Mouse (Mus musculus) liver, postnatal 0 days (tissue): Measurements from ENCODE around the gene Gcg. TPM values are rescaled to one million over a fixed set of nuclear protein-coding genes. Genes with fewer than 3 reads are reported as not detected.

Source experiments
- ATAC-seq: fragments of 200-750 bp; cut with Nextera tagmentation; 2 replicates; pipeline ENCODE4 v1.8.0; 2017; ENCODE audit warnings: mild to moderate bottlenecking, moderate library complexity
- DNase-seq: peaks from one replicate; pipeline ENCODE4 v3.0.0-alpha.2; 2016
- H3K27ac ChIP-seq: fragments of 300-500 bp; sonication (generic); 2 replicates; pipeline ENCODE4 v1.5.1; 2014; ENCODE audit warnings: antibody characterized with exemption, moderate library complexity, mild to moderate bottlenecking, low read depth
- H3K27me3 ChIP-seq: fragments of 300-500 bp; sonication (generic); 2 replicates; pipeline ENCODE4 v1.6.1; 2014; ENCODE audit warnings: low read length, control low read depth, mixed read lengths; ENCODE audit not compliant: insufficient read depth
- H3K36me3 ChIP-seq: fragments of 300-500 bp; sonication (generic); replicated peaks from 2 replicates; pipeline ENCODE4 v1.6.1; 2014; ENCODE audit warnings: mild to moderate bottlenecking, control low read depth, low read length, moderate library complexity, mixed read lengths; ENCODE audit not compliant: insufficient read depth
- H3K4me1 ChIP-seq: fragments of 300-500 bp; sonication (generic); 2 replicates; pipeline ENCODE4 v1.6.1; 2014; ENCODE audit warnings: antibody characterized with exemption, mild to moderate bottlenecking, control low read depth; ENCODE audit not compliant: insufficient read depth
- H3K4me2 ChIP-seq: fragments of 300-500 bp; sonication (generic); 2 replicates; pipeline ENCODE4 v1.6.1; 2014; ENCODE audit warnings: low read depth, mild to moderate bottlenecking, low read length, moderate library complexity, mixed read lengths
- H3K4me3 ChIP-seq: fragments of 300-500 bp; sonication (generic); 2 replicates; pipeline ENCODE4 v1.5.1; 2014; ENCODE audit warnings: low read depth, low read length
- H3K9ac ChIP-seq: fragments of 300-500 bp; sonication (generic); replicated peaks from 2 replicates; pipeline ENCODE4 v1.6.1; 2014; ENCODE audit warnings: mild to moderate bottlenecking, moderate library complexity
- H3K9me3 ChIP-seq: fragments of 300-500 bp; sonication (generic); 2 replicates; pipeline ENCODE4 v1.6.1; 2016; ENCODE audit warnings: mild to moderate bottlenecking, control low read depth, low read length, mixed read lengths
- CTCF ChIP-seq: sonication (generic); IDR thresholded peaks from 2 replicates; pipeline ENCODE4 v1.5.1; 2016; ENCODE audit warnings: antibody characterized with exemption, low read depth
- EP300 ChIP-seq: IDR thresholded peaks from 2 replicates; pipeline ENCODE4 v1.6.1; 2016; ENCODE audit warnings: antibody characterized with exemption, low read depth, mild to moderate bottlenecking
- WGBS: fragments of 180-500 bp; shearing (Covaris S2); extraction: QIAGEN DNeasy Blood & Tissue Kit; methylation state at CpG from one replicate; pipeline ENCODE4 v1.1.7; 2014; ENCODE audit not compliant: insufficient replicate concordance; 5-methylcytosine and 5-hydroxymethylcytosine counted together
- polyA plus RNA-seq: library from polyadenylated mRNA; unstranded; fragments of >200 nt; fragmentation: Nextera tagmentation; extraction: Ambion mirVana; gene quantifications from 2 replicates; pipeline ENCODE4 v1.2.1, GENCODE M21; 2015

Gene Gcg
- polyA plus RNA-seq, 1 experiment from 2014 or later, result not detected

DNA sequence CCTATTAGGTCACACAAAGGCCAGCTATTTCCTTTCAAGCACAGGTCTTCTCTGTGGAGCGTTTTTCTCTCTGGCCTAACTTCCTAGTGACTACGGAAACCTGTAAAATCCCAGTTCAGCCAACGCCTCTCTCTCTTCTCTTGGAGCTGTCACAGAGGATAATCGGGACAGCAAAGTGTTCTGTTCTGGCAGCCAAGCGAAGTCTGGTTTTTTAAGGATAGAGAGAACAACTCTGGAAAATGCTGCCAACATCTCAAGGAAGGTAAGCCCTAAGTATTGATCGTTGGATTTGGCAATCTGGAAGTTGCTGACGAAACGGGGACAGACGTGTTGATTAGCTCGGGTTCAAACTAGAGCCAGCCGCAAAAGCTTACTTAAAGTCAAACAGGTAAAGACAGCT lies 28.5 kb downstream of the Gcg start:
- WGBS, result 77% methylated on average over 11 of the region's 11 CpGs
- H3K27ac ChIP-seq, result no peak overlapping the region

DNA sequence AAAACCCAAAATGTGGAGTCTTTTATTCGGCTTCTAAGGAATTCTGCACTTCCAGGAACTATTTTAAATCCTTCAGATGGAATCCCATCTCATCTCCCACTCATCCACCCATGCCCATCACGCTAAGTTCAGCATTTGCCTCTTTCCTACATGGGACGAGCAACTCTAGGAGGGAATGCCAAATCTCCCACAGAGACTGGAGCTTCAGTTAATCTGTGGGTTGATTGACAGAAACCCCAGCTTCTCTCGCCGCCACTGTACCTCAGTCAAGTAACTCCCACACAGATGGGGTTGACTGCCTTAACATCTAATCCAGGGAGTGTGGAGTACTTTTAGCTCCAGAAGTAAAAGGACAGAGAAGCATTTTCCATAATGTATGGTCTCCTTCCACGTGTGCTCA lies 29.4 kb downstream of the Gcg start:
- H3K27me3 ChIP-seq, result no peaks in the 10 kb centered on the region
- no peak overlapping the region for H3K9ac ChIP-seq
- DNase-seq, result no peak
- H3K4me3 ChIP-seq, result no peak overlapping the region
- ATAC-seq, result no peak
- TF ChIP-seq EP300 (no peak), CTCF (no peak)
- H3K36me3 ChIP-seq, result no peaks in the 10 kb centered on the region
- WGBS, result 71% methylated on average over 6 of the region's 6 CpGs
- no peak overlapping the region for H3K4me2 ChIP-seq
- H3K4me1 ChIP-seq, result no peaks in the 10 kb centered on the region
- no peaks in the 10 kb centered on the region for H3K9me3 ChIP-seq
- H3K27ac ChIP-seq, result no peak overlapping the region

More for the DNA sequence above, 28.5 kb downstream of the Gcg start:
- TF ChIP-seq CTCF (no peak), EP300 (no peak)
- peaks cover 2% of the 10 kb centered on the region; the same call in 1 of the 2 replicates for H3K4me1 ChIP-seq
- no peak for ATAC-seq
- H3K36me3 ChIP-seq, result no peaks in the 10 kb centered on the region
- no peak for DNase-seq
- H3K4me2 ChIP-seq, result no peak overlapping the region
- H3K9me3 ChIP-seq, result no peaks in the 10 kb centered on the region
- H3K4me3 ChIP-seq, result no peak overlapping the region
- no peak overlapping the region for H3K9ac ChIP-seq
- no peaks in the 10 kb centered on the region for H3K27me3 ChIP-seq

DNA sequence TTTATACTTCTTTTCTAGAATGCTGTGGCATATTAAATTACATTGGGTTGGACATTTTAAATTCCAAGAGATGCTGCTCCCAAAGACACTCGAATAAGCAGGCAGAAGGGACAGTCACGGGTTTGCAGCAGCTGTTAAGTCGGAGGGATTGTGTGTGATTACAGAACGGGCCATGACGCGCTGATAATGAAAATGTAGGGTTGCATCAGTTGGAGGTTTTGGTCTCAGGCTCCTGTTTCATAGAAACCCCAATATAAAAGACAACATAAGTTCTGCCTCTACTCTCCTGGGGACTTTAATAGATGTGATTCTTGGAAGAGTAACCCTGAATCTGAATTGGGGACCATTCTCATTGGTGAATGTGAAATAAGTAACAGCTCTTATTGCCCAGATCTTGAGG lies 33.1 kb downstream of the Gcg start:
- H3K9me3 ChIP-seq, result no peaks in the 10 kb centered on the region
- H3K4me2 ChIP-seq, result no peak overlapping the region
- no peak overlapping the region for H3K9ac ChIP-seq
- no peaks in the 10 kb centered on the region for H3K4me1 ChIP-seq
- H3K4me3 ChIP-seq, result no peak overlapping the region
- no peak overlapping the region for H3K27ac ChIP-seq
- no peaks in the 10 kb centered on the region for H3K27me3 ChIP-seq
- ATAC-seq, result no peak
- no peak for DNase-seq
- 66% methylated on average over 6 of the region's 6 CpGs for WGBS
- TF ChIP-seq CTCF, result no peak
- H3K36me3 ChIP-seq, result no peaks in the 10 kb centered on the region

DNA sequence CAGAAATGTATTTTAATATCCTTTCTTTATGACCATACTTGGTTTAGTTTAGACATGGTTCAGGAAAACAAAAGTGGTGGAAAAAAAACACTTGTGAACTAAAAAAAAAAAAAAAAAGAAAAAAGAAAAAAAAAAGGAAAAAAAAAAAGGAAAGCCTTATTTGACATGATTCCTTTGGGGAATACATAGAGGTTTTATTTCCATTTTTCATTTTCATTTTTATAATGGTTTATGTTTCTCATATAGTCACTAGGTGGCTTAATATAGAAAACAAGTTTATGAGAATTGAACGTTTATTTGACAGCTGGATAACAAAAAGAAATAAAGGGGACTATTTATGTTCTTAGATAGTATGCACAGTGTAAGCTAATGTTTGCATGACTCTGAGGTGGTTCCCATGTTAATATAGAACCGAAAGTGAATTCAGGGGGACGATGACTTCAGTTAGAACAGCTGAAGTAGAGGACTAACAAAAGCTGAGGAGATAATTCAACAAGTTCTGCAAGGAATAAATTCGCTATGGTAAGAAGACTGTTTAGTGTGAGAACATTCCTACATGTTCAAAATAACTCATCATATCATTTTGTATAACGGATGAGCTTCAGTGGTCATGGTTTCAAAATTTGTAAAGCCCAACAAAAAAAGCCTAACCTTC lies 33.6 kb downstream of the Gcg start:
- ATAC-seq (no peak), DNase-seq (no peak)
- H3K4me3 ChIP-seq, result no peak overlapping the region
- H3K9me3 ChIP-seq, result no peaks in the 10 kb centered on the region
- H3K4me1 ChIP-seq, result no peaks in the 10 kb centered on the region
- H3K27me3 ChIP-seq, result no peaks in the 10 kb centered on the region
- H3K27ac ChIP-seq, result no peak overlapping the region
- no peak overlapping the region for H3K4me2 ChIP-seq
- H3K9ac ChIP-seq, result no peak overlapping the region
- H3K36me3 ChIP-seq, result no peaks in the 10 kb centered on the region
- TF ChIP-seq EP300 (no peak), CTCF (no peak)
- WGBS, result 74% methylated on average over 5 of the region's 5 CpGs

DNA sequence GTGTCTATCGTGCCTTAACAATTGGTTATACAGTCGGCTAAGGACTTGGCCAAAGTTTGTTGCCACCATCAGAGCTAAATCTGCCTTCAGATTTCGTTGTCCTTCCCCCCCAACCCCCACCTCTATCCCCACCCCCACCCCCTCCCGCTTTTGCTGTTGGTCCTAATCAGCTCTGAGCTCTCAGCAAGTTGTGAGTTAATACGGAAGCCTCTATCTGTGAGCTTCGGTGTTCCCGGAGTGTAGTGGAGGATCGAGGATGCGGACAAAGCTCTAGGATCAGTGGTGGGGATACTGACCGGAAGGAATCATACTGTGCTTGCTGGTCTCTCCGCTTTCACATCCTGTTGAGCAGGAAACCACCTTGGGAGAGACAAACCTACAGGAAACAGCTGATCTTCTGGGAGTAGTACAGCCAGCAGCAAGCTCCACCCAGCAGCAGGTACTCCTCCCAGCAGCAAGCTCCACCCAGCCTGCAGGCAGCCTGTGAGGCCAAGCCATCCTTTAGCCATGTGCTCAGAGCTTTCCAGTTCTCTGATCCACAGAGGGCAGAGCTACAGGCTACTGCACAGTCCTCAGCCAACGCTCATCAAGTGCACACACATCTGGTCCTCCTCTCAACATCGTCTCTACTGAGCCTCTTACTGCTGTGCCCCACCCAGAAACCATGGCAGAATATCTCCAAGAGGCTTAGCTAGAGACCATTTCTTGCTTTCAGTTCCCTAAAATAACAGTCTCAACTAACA lies 42.5 kb downstream of the Gcg start:
- H3K4me3 ChIP-seq, result peak overlapping the region; percentile 44
- H3K27ac ChIP-seq, result peak overlapping the region; percentile 59
- H3K9me3 ChIP-seq, result no peaks in the 10 kb centered on the region
- TF ChIP-seq CTCF, result no peak
- DNase-seq (peak; percentile 65), ATAC-seq (peak; percentile 91)
- WGBS, result 27% methylated on average over 13 of the region's 13 CpGs
- peak overlapping the region; percentile 68 for H3K4me2 ChIP-seq
- peaks cover 4% of the 10 kb centered on the region; the same call in 1 of the 2 replicates for H3K4me1 ChIP-seq
- H3K36me3 ChIP-seq, result no peaks in the 10 kb centered on the region
- peak overlapping the region; percentile 34; the same call in 1 of the 2 replicates for H3K9ac ChIP-seq
- no peaks in the 10 kb centered on the region for H3K27me3 ChIP-seq

DNA sequence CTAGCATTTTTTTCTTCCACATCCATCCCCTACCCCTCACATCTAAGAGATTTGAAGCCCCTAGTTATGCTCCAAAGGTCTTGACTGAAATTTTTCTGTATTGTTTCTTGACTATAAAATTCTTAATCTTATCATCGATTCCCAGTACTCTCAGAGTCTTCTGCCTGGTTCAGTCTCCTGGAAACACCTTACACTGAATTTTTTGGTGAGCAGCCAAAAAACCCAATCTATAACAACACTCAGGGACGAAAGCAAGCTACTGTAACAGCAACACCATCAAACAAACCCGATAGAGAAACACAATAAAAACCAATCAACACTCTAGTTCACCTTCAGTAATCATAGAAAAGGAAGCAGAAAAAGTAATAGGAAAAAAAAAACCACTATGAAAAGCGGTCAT lies 43.4 kb downstream of the Gcg start:
- no peak overlapping the region for H3K27ac ChIP-seq
- peaks cover 4% of the 10 kb centered on the region; the same call in 1 of the 2 replicates for H3K4me1 ChIP-seq
- TF ChIP-seq CTCF, result no peak
- TF ChIP-seq EP300, result no peak
- WGBS, result 57% methylated on average over 4 of the region's 4 CpGs
- H3K4me3 ChIP-seq, result no peak overlapping the region
- H3K36me3 ChIP-seq, result no peaks in the 10 kb centered on the region
- H3K4me2 ChIP-seq, result no peak overlapping the region
- H3K9me3 ChIP-seq, result no peaks in the 10 kb centered on the region
- H3K27me3 ChIP-seq, result no peaks in the 10 kb centered on the region
- no peak overlapping the region for H3K9ac ChIP-seq
- no peak for DNase-seq
- ATAC-seq, result no peak
